Mouse (Mus musculus): ENCODE data around the gene Dok3.

DNA sequence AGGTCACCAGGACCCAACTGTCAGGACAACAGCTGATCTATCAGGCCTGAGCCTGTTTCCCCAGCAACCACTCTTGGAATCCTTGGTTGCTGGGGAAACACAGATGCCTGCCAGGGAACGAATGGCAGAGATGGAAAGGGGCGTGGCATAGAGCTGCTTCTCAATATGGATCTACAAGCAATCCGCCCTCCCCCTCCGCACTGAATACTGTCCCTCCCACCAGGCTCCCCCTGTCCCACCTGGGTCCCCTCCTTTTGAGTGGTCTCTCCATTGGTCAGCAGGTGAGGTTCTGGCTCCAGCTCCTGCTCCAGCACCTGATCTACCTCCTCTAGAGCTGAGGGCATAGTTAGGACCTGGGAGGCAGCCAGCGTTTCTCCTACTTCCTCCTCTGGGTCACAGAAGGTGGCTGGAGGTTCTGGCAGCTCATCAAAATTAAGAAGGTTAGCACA lies 54.5 kb downstream of the Dok3 start:
- TF ChIP-seq CTCF (IDR thresholded peaks at IDR 0.05; ENCODE audit: control insufficient read depth, insufficient read depth, insufficient read length) (no peak), MYOG (IDR thresholded peaks at IDR 0.05; ENCODE audit: control insufficient read depth, extremely low read depth, insufficient read length) (no peak), FOSL1 (IDR thresholded peaks at IDR 0.05; ENCODE audit: insufficient read depth, low read length, poor library complexity, severe bottlenecking) (no peak), MAX (IDR thresholded peaks at IDR 0.05) (no peak)

Data from C2C12 (cell line).